In the genomic region with DNA sequence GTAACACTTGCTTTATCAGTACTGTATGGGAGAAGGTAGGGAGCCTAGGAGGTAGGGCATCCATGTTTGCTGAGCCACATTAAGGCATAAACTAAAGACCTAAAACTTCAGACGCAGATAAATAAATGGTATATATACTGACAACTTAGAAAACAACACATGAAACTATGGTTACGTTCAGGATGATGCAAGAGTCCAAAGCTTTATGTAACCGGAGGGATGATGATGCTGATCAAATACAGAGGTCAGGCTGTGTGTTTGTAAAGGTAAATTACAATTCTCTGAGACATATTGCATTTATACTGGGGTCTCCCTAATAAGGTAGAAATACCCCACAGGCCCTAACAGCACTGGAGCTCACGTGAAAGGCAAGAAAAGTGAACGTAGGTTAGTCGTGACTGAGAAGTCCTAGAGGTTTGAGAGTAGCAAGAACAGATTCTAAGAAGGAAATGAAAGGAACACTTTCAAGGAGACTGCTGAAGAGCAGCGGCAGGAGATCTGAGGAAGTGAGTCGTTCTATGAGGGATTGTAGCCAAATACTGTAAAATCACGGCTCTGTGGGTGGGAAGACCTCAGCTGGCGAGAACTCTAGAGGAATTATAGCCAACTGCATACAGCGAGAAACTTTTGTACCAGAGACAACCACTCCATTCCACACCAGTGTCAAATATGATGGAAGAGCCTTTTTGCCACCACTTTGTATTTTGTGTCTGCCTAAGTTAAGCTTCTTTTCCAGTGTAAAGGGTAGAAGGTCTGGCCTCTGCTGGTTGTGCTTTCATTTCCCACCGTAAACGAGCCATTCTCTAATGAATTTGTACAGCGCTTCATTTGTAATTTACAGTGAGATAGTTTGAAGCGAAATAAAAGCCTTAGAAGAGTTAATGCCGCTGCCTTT, we compare ENCODE assay signal across 12 mouse cellular contexts. TPM values are rescaled to one million over a fixed set of nuclear protein-coding genes. Genes with fewer than 3 reads are reported as not detected.
A peak's percentile ranks its signal among the peaks of the same experiment; 100 is the strongest.
DNase-seq lines count a peak whose midpoint lies in the region; ATAC-seq and TF ChIP-seq lines count a peak whose summit lies in the region.
"Had no signal": no experiment of that assay in that cellular context is flagged by ENCODE, and none has a peak within 500 bp of the region (broad histone marks: within the 10 kb centered on the region; RNA-seq: fewer than 3 reads in every experiment).

No protein-coding gene starts in this region.

- no peaks in the 10 kb centered on the region for H3K9me3 ChIP-seq in heart, embryonic 13.5 days
- H3K9me3 ChIP-seq in liver, postnatal 0 days (ENCODE audit: low read length) = no peaks in the 10 kb centered on the region
- no peaks in the 10 kb centered on the region for H3K9me3 ChIP-seq in liver, embryonic 12.5 days (replicated peaks)

- H3K27me3 ChIP-seq in heart, embryonic 13.5 days (replicated peaks) = peaks cover 45% of the 10 kb centered on the region
- no peaks in the 10 kb centered on the region for H3K27me3 ChIP-seq in liver, postnatal 0 days (ENCODE audit: insufficient read depth, low read length)
- H3K27me3 ChIP-seq in liver, embryonic 12.5 days (replicated peaks) = no peaks in the 10 kb centered on the region
- no peaks in the 10 kb centered on the region for H3K27me3 ChIP-seq in myocyte (ENCODE audit: control insufficient read depth, insufficient read depth, insufficient read length)

- H3K36me3 ChIP-seq in heart, embryonic 13.5 days = no peaks in the 10 kb centered on the region
- no peaks in the 10 kb centered on the region for H3K36me3 ChIP-seq in liver, postnatal 0 days (replicated peaks; ENCODE audit: insufficient read depth, low read length)
- H3K36me3 ChIP-seq in liver, embryonic 12.5 days = no peaks in the 10 kb centered on the region
- H3K36me3 ChIP-seq in myocyte (ENCODE audit: control insufficient read depth, insufficient read depth) = no peaks in the 10 kb centered on the region

- 0 out of 2 replicates have a peak overlapping the region, but pooled peaks have one; percentile 0 for H3K4me2 ChIP-seq in heart, embryonic 13.5 days
- H3K4me2 ChIP-seq in liver, postnatal 0 days (ENCODE audit: low read depth, low read length) = no peak overlapping the region
- H3K4me2 ChIP-seq in liver, embryonic 12.5 days = no peak overlapping the region
- H3K4me2 ChIP-seq in myocyte (ENCODE audit: low read depth) = peak overlapping the region; percentile 66

- H3K27ac ChIP-seq in heart, embryonic 13.5 days (replicated peaks) = no peak overlapping the region
- no peak overlapping the region for H3K27ac ChIP-seq in liver, postnatal 0 days (ENCODE audit: low read depth)
- H3K27ac ChIP-seq in liver, embryonic 12.5 days = no peak overlapping the region

- intact Hi-C loops in heart, postnatal 36 days (cut with DNase I) = loop anchor here (5.0 kb wide), 1 partner anchor 386 kb away; no protein-coding TSS in a partner anchor

- no peak overlapping the region for H3K4me3 ChIP-seq in heart, embryonic 13.5 days
- H3K4me3 ChIP-seq in liver, postnatal 0 days (ENCODE audit: low read depth, low read length) = 0 out of 2 replicates have a peak overlapping the region, but pooled peaks have one; percentile 1
- H3K4me3 ChIP-seq in liver, embryonic 12.5 days = no peak overlapping the region
- no peak overlapping the region for H3K4me3 ChIP-seq in myocyte

- peaks cover 28% of the 10 kb centered on the region for H3K4me1 ChIP-seq in heart, embryonic 13.5 days
- H3K4me1 ChIP-seq in liver, postnatal 0 days (ENCODE audit: insufficient read depth) = no peaks in the 10 kb centered on the region
- H3K4me1 ChIP-seq in liver, embryonic 12.5 days = no peaks in the 10 kb centered on the region; the same call in 1 of the 2 replicates

- H3ac ChIP-seq in myocyte (ENCODE audit: control insufficient read depth, insufficient read length) = no peak overlapping the region

- TF ChIP-seq POLR2A in brain, embryonic 14.5 days (IDR thresholded peaks at IDR 0.05; ENCODE audit: borderline replicate concordance, extremely low read depth, insufficient read depth, insufficient read length, poor library complexity, severe bottlenecking) = no peak
- TF ChIP-seq POLR2A in myocyte (IDR thresholded peaks at IDR 0.05; ENCODE audit: insufficient read length, low read depth) = no peak

- WGBS in heart, embryonic 13.5 days = 70% methylated on average over 16 of the region's 16 CpGs
- 62% methylated on average over 16 of the region's 16 CpGs for WGBS in liver, postnatal 0 days (ENCODE audit: insufficient replicate concordance)
- WGBS in liver, embryonic 12.5 days (ENCODE audit: insufficient replicate concordance) = 61% methylated on average over 16 of the region's 16 CpGs

- no peak overlapping the region for H3K9ac ChIP-seq in heart, embryonic 13.5 days
- no peak overlapping the region for H3K9ac ChIP-seq in liver, postnatal 0 days (replicated peaks)
- no peak overlapping the region for H3K9ac ChIP-seq in liver, embryonic 12.5 days

- no peak for TF ChIP-seq CTCF in liver, postnatal 0 days (IDR thresholded peaks at IDR 0.05; ENCODE audit: low read depth)
- no peak for TF ChIP-seq CTCF in brain, embryonic 14.5 days (IDR thresholded peaks at IDR 0.05; ENCODE audit: borderline replicate concordance, extremely low read depth, insufficient read depth, insufficient read length)

- TF ChIP-seq EP300 in liver, postnatal 0 days (IDR thresholded peaks at IDR 0.05; ENCODE audit: low read depth) = no peak

- H3K79me2 ChIP-seq in myocyte (ENCODE audit: control insufficient read depth, insufficient read depth) = no peaks in the 10 kb centered on the region

- ATAC-seq in heart, embryonic 13.5 days (ENCODE audit: extremely low read depth, insufficient number of reproducible peaks, low FRiP score, low TSS enrichment) = no peak
- ATAC-seq in liver, postnatal 0 days = no peak
- ATAC-seq in liver, embryonic 12.5 days = no peak
- no peak for ATAC-seq in erythroid progenitor cell, adult 5-6 weeks (replicated peaks; ENCODE audit: low FRiP score, poor library complexity, severe bottlenecking)

- DNase-seq in heart, postnatal 36 days = no peak
- DNase-seq in liver, postnatal 0 days = no peak
- peak; percentile 63 for DNase-seq in brain, embryonic 14.5 days (ENCODE audit: low read depth)
- DNase-seq in yolk sac, embryonic 10.5 days (ENCODE audit: low spot score) = no peak
- DNase-seq: adrenal gland, postnatal 10 days; gastrocnemius, postnatal 25 days; lung, adult 18-20 months had no signal

TF ChIP-seq in myocyte, 11 proteins besides CTCF, POLR2A, EP300 and RAD21:
- TF ChIP-seq TCF12 (IDR thresholded peaks at IDR 0.05; ENCODE audit: insufficient read depth, poor library complexity, severe bottlenecking) = no peak
- TF ChIP-seq E2F4 (IDR thresholded peaks at IDR 0.05; ENCODE audit: insufficient read depth) = no peak
- TF ChIP-seq CEBPB (IDR thresholded peaks at IDR 0.05; ENCODE audit: insufficient read depth, poor library complexity, severe bottlenecking) = peak; percentile 79

RNA-seq across cellular contexts. Expression of gene Npas3, which starts 49.7 kb away (rescaled TPM):
- 0.94 and 1.1 TPM in 2 replicates for polyA plus RNA-seq in heart, embryonic 13.5 days (2015; fragmentation: Nextera tagmentation; extraction: Ambion mirVana)
- under 1 TPM; 0.79 to 0.83 TPM for total RNA-seq in heart, postnatal 36 days (2021)
- polyA plus RNA-seq in liver, postnatal 0 days (2015; fragmentation: Nextera tagmentation; extraction: Ambion mirVana) = 0.08 TPM in 2 replicates
- 0.47 and 0.70 TPM in 2 replicates for polyA plus RNA-seq in liver, embryonic 12.5 days (2016; fragmentation: Nextera tagmentation; extraction: Ambion mirVana)
- 20.4 and 34.2 TPM in 2 replicates for polyA plus RNA-seq in brain, embryonic 14.5 days (2012; rRNA removed)
- 0.18 TPM for polyA plus RNA-seq in myocyte (2012; fragmentation: generic; extraction: Trizol)
- not detected in 2 replicates for total RNA-seq in erythroid progenitor cell, adult 5-6 weeks (2015; ENCODE audit: low replicate concordance)
- not detected in 2 replicates for total RNA-seq in erythroid progenitor cell, adult 5-6 weeks (2017; ENCODE audit: low replicate concordance)
- total RNA-seq: neutrophil, adult 5-6 weeks had no signal

Comparison
In these comparisons a context has a peak if more than half of its experiments do, and no peak if none do; other contexts are left out.
1. H3K4me2 ChIP-seq: peak in heart, embryonic 13.5 days (single experiment) and myocyte (single experiment); none in liver, postnatal 0 days (single experiment) and liver, embryonic 12.5 days (single experiment).
2. RNA of gene Npas3, which starts 49.7 kb away (polyA plus RNA-seq): 20.4 to 34.2 TPM in brain, embryonic 14.5 days; 0.94 to 1.1 TPM in heart, embryonic 13.5 days, 0.47 to 0.70 TPM in liver, embryonic 12.5 days, 0.18 TPM in myocyte (single experiment) and 0.08 TPM in liver, postnatal 0 days; every median in the first group is over 10 times any median in the second.